Mouse (Mus musculus): ENCODE data around the gene Atg10.
A peak's percentile ranks its signal among the peaks of the same experiment; 100 is the strongest.

The Atg10 gene

GRCm38 (mm10) chr13:91114880-91115279, 108.9 kb downstream of the Atg10 start:
- DNase-seq (ENCODE audit: low read depth): no peak

GRCm38 (mm10) chr13:91107308-91107946, 116.3 kb downstream of the Atg10 start:
- no peak for DNase-seq (ENCODE audit: low read depth)

GRCm38 (mm10) chr13:91102238-91102637, 121.5 kb downstream of the Atg10 start:
- DNase-seq (ENCODE audit: low read depth): no peak

- no peak for DNase-seq (ENCODE audit: low read depth)
These were observed 123.4 kb downstream of the Atg10 start for GRCm38 (mm10) chr13:91100417-91100816.

- no peak for DNase-seq (ENCODE audit: low read depth)
These were observed 128.9 kb downstream of the Atg10 start for GRCm38 (mm10) chr13:91094851-91095250.

- DNase-seq (ENCODE audit: low read depth): no peak
These were observed 129.6 kb downstream of the Atg10 start for GRCm38 (mm10) chr13:91094196-91094595.

- no peak for DNase-seq (ENCODE audit: low read depth)
These were observed 130.2 kb downstream of the Atg10 start for GRCm38 (mm10) chr13:91093610-91094009.

GRCm38 (mm10) chr13:91093162-91093561, 130.6 kb downstream of the Atg10 start:
- DNase-seq (ENCODE audit: low read depth): peak; percentile 28

GRCm38 (mm10) chr13:91091731-91092190, 132.0 kb downstream of the Atg10 start:
- no peak for DNase-seq (ENCODE audit: low read depth)

- DNase-seq (ENCODE audit: low read depth): no peak
These were observed 132.7 kb downstream of the Atg10 start for GRCm38 (mm10) chr13:91090861-91091730.

GRCm38 (mm10) chr13:91086361-91086900, 137.3 kb downstream of the Atg10 start:
- no peak for DNase-seq (ENCODE audit: low read depth)

GRCm38 (mm10) chr13:91072351-91072750, 151.4 kb downstream of the Atg10 start:
- DNase-seq (ENCODE audit: low read depth): no peak

GRCm38 (mm10) chr13:91060871-91061270, 162.9 kb downstream of the Atg10 start:
- no peak for DNase-seq (ENCODE audit: low read depth)

- no peak for DNase-seq (ENCODE audit: low read depth)
These were observed 175.6 kb downstream of the Atg10 start for GRCm38 (mm10) chr13:91048171-91048570.

GRCm38 (mm10) chr13:91046851-91047250, 176.9 kb downstream of the Atg10 start:
- DNase-seq (ENCODE audit: low read depth): no peak

GRCm38 (mm10) chr13:91041236-91041635, 182.5 kb downstream of the Atg10 start:
- no peak for DNase-seq (ENCODE audit: low read depth)

GRCm38 (mm10) chr13:91040421-91040820, 183.3 kb downstream of the Atg10 start:
- DNase-seq (ENCODE audit: low read depth): no peak

GRCm38 (mm10) chr13:91039201-91039807, 184.5 kb downstream of the Atg10 start:
- no peak for DNase-seq (ENCODE audit: low read depth)

- DNase-seq (ENCODE audit: low read depth): no peak
These were observed 185.1 kb downstream of the Atg10 start for GRCm38 (mm10) chr13:91038636-91039035.

- no peak for DNase-seq (ENCODE audit: low read depth)
These were observed 185.7 kb downstream of the Atg10 start for GRCm38 (mm10) chr13:91038034-91038433.

- no peak for DNase-seq (ENCODE audit: low read depth)
These were observed 186.4 kb downstream of the Atg10 start for GRCm38 (mm10) chr13:91037405-91037804.

- no peak for DNase-seq (ENCODE audit: low read depth)
These were observed 191.9 kb downstream of the Atg10 start for GRCm38 (mm10) chr13:91031836-91032235.

GRCm38 (mm10) chr13:91023447-91023846, 200.3 kb downstream of the Atg10 start:
- DNase-seq (ENCODE audit: low read depth): no peak
